Mouse (Mus musculus) embryo, embryonic 11.5 days (tissue): ENCODE data around the gene Ets2.
"Not testable (repeated sequence)": the region's sequence is repeated elsewhere in the genome, so short reads cannot be mapped to it uniquely, and the experiment has no call there.

Experiments used
- DNase-seq: peaks from one replicate; pipeline ENCODE4 v3.0.0-alpha.2; 2012; ENCODE audit warnings: low read depth, low spot score

The Ets2 gene

GRCm38 (mm10) chr16:95699721-95700120, 2.2 kb upstream of the Ets2 start:
- DNase-seq, result no peak

GRCm38 (mm10) chr16:95700224-95700623, 1.7 kb upstream of the Ets2 start:
- DNase-seq, result no peak

GRCm38 (mm10) chr16:95702562-95703545, 979 bp downstream of the Ets2 start:
- no peak for DNase-seq

GRCm38 (mm10) chr16:95703958-95704357, 2.1 kb downstream of the Ets2 start:
- no peak for DNase-seq

- no peak for DNase-seq
Observed at GRCm38 (mm10) chr16:95704662-95705330, 2.9 kb downstream of the Ets2 start.

- DNase-seq, result no peak
Observed at GRCm38 (mm10) chr16:95705771-95706170, 3.9 kb downstream of the Ets2 start.

GRCm38 (mm10) chr16:95708211-95709004, 6.5 kb downstream of the Ets2 start:
- no peak for DNase-seq

- DNase-seq, result no peak
Observed at GRCm38 (mm10) chr16:95709175-95709574, 7.3 kb downstream of the Ets2 start.

- no peak for DNase-seq
Observed at GRCm38 (mm10) chr16:95710129-95710528, 8.3 kb downstream of the Ets2 start.

GRCm38 (mm10) chr16:95712121-95712520, 10.2 kb downstream of the Ets2 start:
- DNase-seq, result no peak

- DNase-seq, result not testable (repeated sequence)
Observed at GRCm38 (mm10) chr16:95713077-95713476, 11.2 kb downstream of the Ets2 start.

- DNase-seq, result no peak
Observed at GRCm38 (mm10) chr16:95715026-95715425, 13.2 kb downstream of the Ets2 start.

- DNase-seq, result no peak
Observed at GRCm38 (mm10) chr16:95716061-95716706, 14.3 kb downstream of the Ets2 start.

- DNase-seq, result no peak
Observed at GRCm38 (mm10) chr16:95717631-95718030, 15.8 kb downstream of the Ets2 start.

- no peak for DNase-seq
Observed at GRCm38 (mm10) chr16:95718119-95718518, 16.2 kb downstream of the Ets2 start.

GRCm38 (mm10) chr16:95720532-95720931, 18.7 kb downstream of the Ets2 start:
- no peak for DNase-seq

GRCm38 (mm10) chr16:95724251-95724650, 22.4 kb downstream of the Ets2 start:
- no peak for DNase-seq

GRCm38 (mm10) chr16:95724776-95725175, 22.9 kb downstream of the Ets2 start:
- no peak for DNase-seq

GRCm38 (mm10) chr16:95726802-95727201, 24.9 kb downstream of the Ets2 start:
- no peak for DNase-seq

GRCm38 (mm10) chr16:95728453-95729435, 26.9 kb downstream of the Ets2 start:
- no peak for DNase-seq
